ENCODE assay signal across 8 mouse cellular contexts in the genomic region with DNA sequence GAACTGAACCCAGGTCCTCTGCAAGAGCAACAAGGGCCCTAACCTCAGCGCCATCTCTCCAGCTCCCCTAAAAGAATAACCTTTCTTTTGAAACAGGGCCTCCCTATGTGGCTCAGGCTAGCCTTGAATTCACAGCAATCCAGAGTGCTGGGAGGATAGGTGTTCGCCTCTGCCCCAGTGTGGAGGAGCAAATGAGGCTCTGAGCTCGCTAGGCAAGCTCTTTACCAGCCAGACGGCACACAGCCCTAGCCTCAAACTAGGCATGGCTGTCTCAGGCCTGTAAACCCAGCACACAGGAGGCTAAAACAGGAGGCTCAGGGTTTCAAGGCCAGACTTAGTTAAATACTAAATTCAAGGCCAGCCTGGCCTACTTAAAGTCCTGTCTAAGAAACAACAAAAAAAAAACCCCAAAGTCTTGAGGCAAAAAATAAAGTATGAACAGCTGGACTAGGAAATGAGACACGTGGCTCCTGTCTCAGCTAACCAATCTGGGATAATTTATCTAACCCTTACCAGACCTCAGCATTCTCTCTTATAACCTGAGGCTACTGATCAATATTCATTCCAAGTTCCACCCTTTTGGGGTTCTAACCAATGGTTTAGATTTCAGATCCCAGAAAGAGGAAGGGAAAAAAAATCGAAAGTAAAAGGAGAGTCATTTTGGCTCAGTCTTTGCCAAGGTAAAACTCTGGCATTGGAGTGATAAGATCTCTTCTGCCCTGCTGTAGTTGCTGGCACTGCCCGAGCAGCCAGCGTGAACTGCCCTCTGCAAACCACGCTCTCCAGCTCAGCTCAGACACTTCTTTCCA. TPM values are rescaled to one million over a fixed set of nuclear protein-coding genes. Genes with fewer than 3 reads are reported as not detected.
DNase-seq lines count a peak whose midpoint lies in the region; ATAC-seq and TF ChIP-seq lines count a peak whose summit lies in the region.

No protein-coding gene starts in this region.

- H3K79me2 ChIP-seq in C2C12 (ENCODE audit: control insufficient read depth, insufficient read depth) = peaks cover 99% of the 10 kb centered on the region

- H3K4me2 ChIP-seq in intestine, embryonic 14.5 days (ENCODE audit: low read length) = no peak overlapping the region
- no peak overlapping the region for H3K4me2 ChIP-seq in intestine, embryonic 15.5 days (replicated peaks)
- H3K4me2 ChIP-seq in limb, embryonic 12.5 days = no peak overlapping the region

- no peaks in the 10 kb centered on the region for H3K9me3 ChIP-seq in intestine, embryonic 14.5 days (ENCODE audit: control insufficient read depth, low read length)
- H3K9me3 ChIP-seq in intestine, embryonic 15.5 days = no peaks in the 10 kb centered on the region
- no peaks in the 10 kb centered on the region for H3K9me3 ChIP-seq in limb, embryonic 12.5 days

- peaks cover 7% of the 10 kb centered on the region for H3K4me1 ChIP-seq in intestine, embryonic 14.5 days (replicated peaks; ENCODE audit: control insufficient read depth, insufficient read depth, low read length)
- peaks cover 10% of the 10 kb centered on the region for H3K4me1 ChIP-seq in intestine, embryonic 15.5 days (replicated peaks)
- peaks cover 18% of the 10 kb centered on the region for H3K4me1 ChIP-seq in limb, embryonic 12.5 days (replicated peaks)

- peak overlapping the region; percentile 29; the same call in 1 of the 2 replicates for H3K27ac ChIP-seq in intestine, embryonic 14.5 days (ENCODE audit: low read depth)
- no peak overlapping the region for H3K27ac ChIP-seq in intestine, embryonic 15.5 days
- H3K27ac ChIP-seq in limb, embryonic 12.5 days = peak overlapping the region; percentile 80

- 77% methylated on average over 9 of the region's 9 CpGs for WGBS in intestine, embryonic 14.5 days
- WGBS in intestine, embryonic 15.5 days = 68% methylated on average over 9 of the region's 9 CpGs
- WGBS in limb, embryonic 12.5 days = 53% methylated on average over 9 of the region's 9 CpGs

- H3K36me3 ChIP-seq in intestine, embryonic 14.5 days (ENCODE audit: control insufficient read depth, insufficient read depth, low read length) = no peaks in the 10 kb centered on the region
- H3K36me3 ChIP-seq in intestine, embryonic 15.5 days = no peaks in the 10 kb centered on the region
- no peaks in the 10 kb centered on the region for H3K36me3 ChIP-seq in C2C12 (ENCODE audit: control insufficient read depth, insufficient read depth)
- no peaks in the 10 kb centered on the region for H3K36me3 ChIP-seq in limb, embryonic 12.5 days

- DNase-seq in intestine, embryonic 14.5 days (ENCODE audit: low spot score) = no peak
- peak; percentile 54 to 57 for DNase-seq in adrenal gland, postnatal 36 days
- no peak for DNase-seq in right cerebral cortex, postnatal 4 days
- no peak for DNase-seq in testis, postnatal 14 days (ENCODE audit: low spot score)
- DNase-seq in cerebellum, postnatal 25 days = no peak

- peaks cover 48% of the 10 kb centered on the region for H3K79me3 ChIP-seq in C2C12 (ENCODE audit: low read depth)

- TF ChIP-seq CTCF in C2C12 (IDR thresholded peaks at IDR 0.05; ENCODE audit: control insufficient read depth, insufficient read depth, insufficient read length) = no peak

- ATAC-seq in intestine, embryonic 14.5 days (replicated peaks; ENCODE audit: low FRiP score, low TSS enrichment, low read depth) = no peak
- no peak for ATAC-seq in intestine, embryonic 15.5 days
- no peak for ATAC-seq in limb, embryonic 12.5 days (ENCODE audit: insufficient number of reproducible peaks, insufficient read depth, low FRiP score, low TSS enrichment, low read depth)

- H3K27me3 ChIP-seq in intestine, embryonic 14.5 days (replicated peaks; ENCODE audit: control insufficient read depth, insufficient read depth, low read length) = no peaks in the 10 kb centered on the region
- no peaks in the 10 kb centered on the region for H3K27me3 ChIP-seq in intestine, embryonic 15.5 days (replicated peaks)
- H3K27me3 ChIP-seq in C2C12 (ENCODE audit: control insufficient read depth, insufficient read depth, insufficient read length) = no peaks in the 10 kb centered on the region
- H3K27me3 ChIP-seq in limb, embryonic 12.5 days = no peaks in the 10 kb centered on the region

- no peak overlapping the region for H3K9ac ChIP-seq in intestine, embryonic 14.5 days (ENCODE audit: low read length)
- no peak overlapping the region for H3K9ac ChIP-seq in intestine, embryonic 15.5 days
- peak overlapping the region; percentile 27; the same call in 1 of the 2 replicates for H3K9ac ChIP-seq in limb, embryonic 12.5 days (replicated peaks)

- no peak overlapping the region for H3K4me3 ChIP-seq in intestine, embryonic 14.5 days (ENCODE audit: low read depth, low read length)
- H3K4me3 ChIP-seq in intestine, embryonic 15.5 days (replicated peaks) = no peak overlapping the region
- no peak overlapping the region for H3K4me3 ChIP-seq in C2C12 (ENCODE audit: insufficient read depth, poor library complexity, severe bottlenecking)
- H3K4me3 ChIP-seq in limb, embryonic 12.5 days (replicated peaks) = no peak overlapping the region

- no peak overlapping the region for H3ac ChIP-seq in C2C12 (ENCODE audit: control insufficient read depth, insufficient read length, low read depth)

TF ChIP-seq in C2C12, 6 proteins besides CTCF, POLR2A, EP300 and RAD21:
- no peak for TF ChIP-seq MYOG (IDR thresholded peaks at IDR 0.05; ENCODE audit: control insufficient read depth, extremely low read depth, insufficient read length)
- TF ChIP-seq USF1 (IDR thresholded peaks at IDR 0.05; ENCODE audit: low read depth) = peak; percentile 18
- no peak for TF ChIP-seq CEBPB (IDR thresholded peaks at IDR 0.05; ENCODE audit: low read depth)
- no peak for TF ChIP-seq FOSL1 (IDR thresholded peaks at IDR 0.05; ENCODE audit: insufficient read depth, low read length, poor library complexity, severe bottlenecking)
- TF ChIP-seq MAX (IDR thresholded peaks at IDR 0.05) = no peak
TF ChIP-seq in C2C12: peak in this region for 1.

RNA-seq across cellular contexts. Expression of a gene that starts 14.2 kb away (rescaled TPM):
- 30.1 and 32.6 TPM in 2 replicates for polyA plus RNA-seq in intestine, embryonic 14.5 days (2014; fragmentation: Nextera tagmentation; extraction: Ambion mirVana)
- 29.9 TPM in 2 replicates for polyA plus RNA-seq in intestine, embryonic 15.5 days (2015; fragmentation: Nextera tagmentation; extraction: Ambion mirVana)
- polyA plus RNA-seq in C2C12 (2012; fragmentation: generic; extraction: Trizol) = 12.7 TPM
- 10 to 100 TPM; 70.7 to 75.3 TPM for total RNA-seq in adrenal gland, postnatal 36 days (2021)
- 51.7 and 51.9 TPM in 2 replicates for polyA plus RNA-seq in limb, embryonic 12.5 days (2016; fragmentation: Nextera tagmentation; extraction: Ambion mirVana)

RNA-seq across cellular contexts. Expression of a gene that starts 50.7 kb away (rescaled TPM):
- 74.3 and 83.2 TPM in 2 replicates for polyA plus RNA-seq in intestine, embryonic 14.5 days (2014; fragmentation: Nextera tagmentation; extraction: Ambion mirVana)
- polyA plus RNA-seq in intestine, embryonic 15.5 days (2015; fragmentation: Nextera tagmentation; extraction: Ambion mirVana) = 63.1 and 68.9 TPM in 2 replicates
- polyA plus RNA-seq in C2C12 (2012; fragmentation: generic; extraction: Trizol) = 16.7 TPM
- 10 to 100 TPM; 37.1 to 44.4 TPM for total RNA-seq in adrenal gland, postnatal 36 days (2021)
- polyA plus RNA-seq in limb, embryonic 12.5 days (2016; fragmentation: Nextera tagmentation; extraction: Ambion mirVana) = 104 and 105 TPM in 2 replicates

Comparison
In these comparisons a context has a peak if more than half of its experiments do, and no peak if none do; other contexts are left out.
1. DNase-seq: peak in adrenal gland, postnatal 36 days (2 of 2); none in intestine, embryonic 14.5 days (single experiment), right cerebral cortex, postnatal 4 days (single experiment), testis, postnatal 14 days (single experiment) and cerebellum, postnatal 25 days (0 of 2).